Mouse (Mus musculus): ENCODE results near the gene Acin1.

- TF ChIP-seq EP300 (IDR thresholded peaks at IDR 0.05; ENCODE audit: low read depth) (no peak), CTCF (IDR thresholded peaks at IDR 0.05; ENCODE audit: low read depth) (no peak)
Observed at GRCm38 (mm10) chr14:54705844-54706243, 19.1 kb upstream of the Acin1 start.

Measured in heart, postnatal 0 days (tissue).